Mouse (Mus musculus) urinary bladder, postnatal 25 days (tissue): ENCODE results near the gene Ifrd1.
A peak's percentile ranks its signal among the peaks of the same experiment; 100 is the strongest.

Source experiments
- DNase-seq: peaks from one replicate; pipeline ENCODE4 v3.0.0; 2022; ENCODE audit warnings: low spot score

The Ifrd1 gene

DNA sequence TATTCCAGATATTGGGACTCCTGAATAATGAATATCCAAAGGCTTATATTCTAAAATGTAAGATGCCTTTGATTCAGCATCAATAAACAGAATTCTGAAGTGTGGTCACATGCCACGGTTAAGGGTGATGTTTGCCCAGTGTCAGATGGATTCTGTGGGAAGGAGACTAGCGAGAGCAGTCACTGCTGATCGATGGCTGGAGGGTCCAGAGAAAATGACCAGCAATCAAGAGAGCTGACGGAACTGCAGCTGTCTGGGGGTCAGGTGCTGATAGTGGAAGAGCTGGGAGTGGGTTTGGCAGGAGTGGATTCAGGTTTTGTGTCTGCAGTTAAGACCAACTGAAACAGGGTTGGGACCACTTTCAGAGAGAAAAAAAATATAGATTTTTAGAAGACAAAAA lies 5.1 kb downstream of the Ifrd1 start:
- DNase-seq: no peak

DNA sequence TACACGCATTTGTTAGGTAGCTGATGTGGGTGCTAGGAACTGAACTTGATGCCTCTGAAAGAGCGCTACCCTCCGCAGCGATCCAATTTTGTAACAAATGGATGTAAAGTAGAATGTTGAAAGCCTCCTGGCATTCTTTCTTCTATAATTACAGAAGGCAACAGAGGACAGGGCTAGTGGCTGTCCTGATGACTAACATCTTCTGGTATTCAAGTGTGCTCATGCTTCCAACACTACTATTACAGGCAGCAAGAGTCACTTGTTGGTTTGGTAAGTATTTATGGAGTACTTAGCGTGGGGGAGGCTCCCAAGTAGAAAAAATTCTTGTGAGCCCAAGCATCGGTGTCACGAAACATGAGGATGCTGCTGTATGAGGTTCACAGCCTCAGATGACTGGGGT lies 9.1 kb downstream of the Ifrd1 start:
- no peak for DNase-seq

DNA sequence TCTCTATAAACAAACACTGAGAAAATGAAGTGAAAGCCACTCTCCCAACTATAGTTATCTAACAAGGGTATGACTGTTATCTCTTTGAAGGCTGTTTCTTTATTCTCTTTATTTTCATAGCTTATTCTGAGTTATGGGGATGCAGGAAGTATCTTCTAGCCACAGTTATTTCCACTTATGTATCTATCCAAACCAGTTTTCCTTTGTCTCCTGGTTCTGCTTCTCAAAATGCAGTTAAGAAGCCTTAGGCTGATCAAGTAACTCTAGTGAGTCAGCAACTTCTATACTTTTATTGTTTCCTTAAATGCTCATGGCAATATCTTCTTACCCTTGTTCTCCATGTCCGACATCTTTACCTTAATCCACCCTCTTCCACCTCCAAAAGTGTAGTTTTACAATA lies 16.1 kb downstream of the Ifrd1 start:
- DNase-seq: no peak

DNA sequence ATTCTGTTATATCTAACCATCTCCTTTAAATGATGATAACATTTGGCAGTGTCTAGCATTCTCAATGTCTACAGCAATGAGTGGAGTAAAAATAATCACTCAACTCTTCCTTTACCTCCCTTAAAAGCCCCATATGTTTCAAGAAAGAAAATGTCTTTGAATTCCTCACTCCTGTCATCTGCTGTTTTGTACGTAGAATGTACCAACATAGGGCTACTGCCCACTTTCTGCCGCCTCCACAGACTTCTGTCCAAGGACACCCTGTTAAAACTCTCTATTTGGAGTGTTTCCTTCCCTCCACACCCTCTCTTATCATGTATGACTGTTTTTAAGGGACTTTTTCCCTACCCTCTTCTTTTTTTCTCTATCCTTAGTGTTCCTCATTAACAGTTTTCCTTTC lies 16.7 kb downstream of the Ifrd1 start:
- no peak for DNase-seq

DNA sequence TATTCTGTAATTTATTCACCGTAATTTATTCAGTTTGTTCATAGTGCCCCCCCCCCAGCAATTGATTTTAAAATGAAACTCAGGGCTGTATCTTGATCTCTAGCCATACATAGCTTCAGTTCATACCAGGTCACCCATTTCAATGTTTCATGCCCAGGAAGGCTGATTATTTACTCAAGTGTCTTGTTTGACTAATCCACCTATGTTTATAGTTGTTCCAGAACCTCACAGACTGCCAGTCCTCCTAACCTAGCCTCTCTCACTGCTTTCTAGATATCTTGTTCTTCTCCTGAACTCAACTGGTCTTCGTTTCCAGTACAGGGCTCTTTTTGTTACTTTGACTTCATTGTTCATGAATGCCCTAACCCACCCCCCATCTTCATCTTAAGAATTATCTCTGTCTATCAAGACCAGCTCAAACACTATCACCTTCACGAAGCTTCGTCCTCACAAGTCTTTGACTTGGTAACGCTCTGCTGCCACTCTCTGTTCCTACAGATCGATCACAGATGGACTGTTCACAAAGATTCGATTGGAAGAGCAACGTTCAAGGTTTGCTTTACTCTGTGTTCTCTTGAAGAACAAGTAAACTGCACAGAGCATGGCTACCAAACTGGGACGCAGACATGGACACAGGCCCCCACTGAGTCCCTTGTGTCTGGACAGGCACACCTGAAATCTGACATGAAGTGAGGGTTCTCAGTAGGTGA lies 24.0 kb downstream of the Ifrd1 start:
- DNase-seq: no peak

DNA sequence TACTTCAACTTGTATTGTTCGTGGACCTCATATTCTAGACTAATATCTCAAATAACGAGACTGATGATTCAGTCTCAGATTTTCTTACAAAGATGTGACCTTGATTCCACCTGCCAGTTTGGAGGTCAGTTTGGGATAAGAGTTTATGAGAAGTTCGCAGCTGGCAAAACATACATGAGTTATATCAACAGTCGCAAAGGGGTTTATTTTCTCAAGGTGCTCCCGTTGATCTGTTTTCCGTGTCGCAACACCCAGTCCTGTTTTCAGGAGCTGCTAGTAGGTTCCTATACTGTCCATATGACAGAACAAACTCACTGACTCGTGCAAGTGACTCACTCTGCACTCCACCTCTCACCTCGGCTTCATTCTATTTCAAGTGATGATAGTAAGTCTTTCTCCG lies 24.6 kb downstream of the Ifrd1 start:
- DNase-seq: no peak

DNA sequence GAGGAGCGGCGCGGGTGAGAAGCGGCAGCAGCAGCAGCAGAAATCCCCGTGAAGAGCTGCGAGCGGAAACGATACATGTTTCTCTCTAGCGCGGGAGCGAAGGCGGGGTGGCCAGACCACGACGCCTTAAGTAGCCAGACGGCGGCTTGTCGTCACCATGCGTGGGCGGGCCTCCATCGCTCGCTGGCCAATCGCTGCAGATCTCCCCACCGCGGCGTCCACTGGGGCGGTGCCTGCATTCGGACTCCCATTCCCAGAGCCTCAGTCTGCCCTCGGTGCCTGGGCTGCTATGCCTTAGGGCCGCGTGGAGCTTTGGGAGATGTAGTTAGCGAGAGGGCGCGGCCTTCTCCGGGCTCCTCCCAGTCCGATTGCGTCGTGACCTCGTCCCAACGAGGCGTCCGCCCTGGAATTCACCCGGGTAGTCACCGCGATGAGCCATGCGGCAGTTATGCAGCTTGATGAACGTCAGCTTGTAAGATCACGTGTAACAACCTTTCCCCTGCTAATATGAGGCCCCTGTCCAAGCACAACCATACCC lies 25.2 kb downstream of the Ifrd1 start:
- DNase-seq: peak; percentile 98

DNA sequence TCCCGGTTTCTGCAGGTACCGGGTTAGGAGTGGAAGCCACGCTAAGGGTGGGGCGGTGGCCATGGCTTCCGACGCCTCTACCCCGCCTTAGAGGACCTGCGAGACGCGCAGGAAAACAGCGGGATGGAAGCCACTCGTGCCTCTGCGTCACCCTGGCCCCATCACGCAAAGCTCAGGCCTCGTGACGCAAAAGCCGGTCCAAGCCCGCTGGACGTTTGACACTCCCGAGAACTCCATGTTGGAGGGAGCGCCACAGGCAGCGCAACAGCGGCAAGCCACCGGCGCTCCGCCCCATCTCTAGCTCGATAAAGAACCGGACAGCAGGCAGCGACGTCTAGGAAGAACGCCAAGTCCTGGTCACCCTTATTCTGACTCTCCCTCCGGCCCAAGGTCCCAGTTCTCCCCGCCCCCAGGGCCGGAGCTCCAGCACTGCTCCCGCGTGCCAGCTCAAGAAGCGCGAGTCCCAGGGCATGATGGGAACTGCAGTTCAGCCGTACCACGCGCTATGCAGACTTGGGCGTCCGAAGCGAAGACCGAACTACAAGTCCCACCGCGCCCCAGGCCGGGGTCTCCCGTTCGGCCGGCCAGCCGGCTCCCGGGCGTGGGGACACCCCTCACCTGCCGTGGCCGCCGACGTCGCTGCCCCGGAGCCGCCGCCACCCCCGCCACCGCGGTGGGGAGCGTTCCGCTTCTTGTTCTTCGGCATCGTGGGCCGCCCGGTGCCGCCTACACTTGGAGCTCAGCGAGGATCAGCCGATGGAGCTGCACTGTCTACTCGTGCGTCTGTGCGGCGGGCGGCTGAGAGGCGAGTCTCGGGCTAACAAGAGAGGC lies 25.8 kb downstream of the Ifrd1 start:
- peak; percentile 84 for DNase-seq

DNA sequence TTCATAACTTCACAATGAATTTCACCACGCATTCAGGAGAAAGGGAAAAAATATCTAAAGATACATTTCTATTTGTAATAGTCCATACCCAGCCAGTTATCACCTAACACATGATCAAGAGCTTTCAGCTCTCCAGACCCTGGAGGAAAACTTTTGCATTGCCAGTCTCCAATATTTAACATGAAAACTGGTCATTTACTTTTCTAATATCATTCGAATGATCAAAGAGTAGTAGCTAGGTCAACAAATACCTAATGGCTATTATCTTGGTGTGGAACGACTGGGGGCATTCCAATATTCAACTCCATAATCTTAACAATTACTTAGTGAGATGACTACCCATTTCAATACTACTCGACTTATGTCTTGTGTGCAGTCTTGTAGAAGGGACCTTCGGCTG lies 26.7 kb downstream of the Ifrd1 start:
- no peak for DNase-seq

DNA sequence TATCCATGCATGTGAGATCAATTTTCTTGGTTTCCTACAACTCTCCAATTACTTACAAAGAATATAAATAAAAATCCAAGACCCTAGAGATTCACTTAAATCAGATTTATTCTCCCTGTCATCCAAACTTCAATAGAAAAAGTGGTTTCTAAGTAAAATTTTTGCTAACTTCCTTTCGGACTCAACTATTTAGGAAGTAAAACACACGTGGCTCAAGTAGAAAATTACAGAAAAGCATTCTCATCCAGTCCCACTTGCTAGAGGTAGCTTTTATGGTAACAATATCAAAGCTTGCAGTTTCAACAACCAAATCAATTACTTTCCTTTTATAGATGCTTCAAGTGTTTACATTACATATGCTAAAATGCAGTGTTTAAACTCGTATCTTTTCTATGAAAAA lies 27.4 kb downstream of the Ifrd1 start:
- no peak for DNase-seq

DNA sequence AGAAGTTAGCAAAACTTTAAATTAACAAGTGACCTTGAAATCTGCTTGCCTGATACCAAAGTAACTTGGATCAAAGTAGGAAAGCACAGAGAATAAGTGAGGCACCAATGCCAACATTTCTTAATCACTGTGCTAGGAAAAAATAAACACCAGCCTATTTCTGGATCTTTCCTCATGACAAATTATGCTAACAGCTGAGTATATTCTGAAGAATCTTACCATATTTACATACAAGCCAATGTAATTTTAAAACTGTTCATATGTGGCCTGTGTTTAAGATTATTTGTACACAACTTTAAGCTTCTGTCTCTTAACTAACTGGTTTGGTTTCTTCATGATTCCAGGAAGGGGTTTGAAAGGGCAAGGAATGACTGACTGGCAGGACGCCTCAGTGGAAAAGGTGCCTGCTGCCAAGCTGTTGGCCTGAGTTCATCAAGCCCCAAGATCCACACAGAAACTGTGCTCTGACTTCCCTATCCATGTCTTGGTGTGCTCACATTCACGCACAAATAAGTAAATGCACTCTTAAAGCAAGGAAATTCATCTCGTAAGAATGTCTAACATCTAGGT lies 28.2 kb downstream of the Ifrd1 start:
- no peak for DNase-seq

DNA sequence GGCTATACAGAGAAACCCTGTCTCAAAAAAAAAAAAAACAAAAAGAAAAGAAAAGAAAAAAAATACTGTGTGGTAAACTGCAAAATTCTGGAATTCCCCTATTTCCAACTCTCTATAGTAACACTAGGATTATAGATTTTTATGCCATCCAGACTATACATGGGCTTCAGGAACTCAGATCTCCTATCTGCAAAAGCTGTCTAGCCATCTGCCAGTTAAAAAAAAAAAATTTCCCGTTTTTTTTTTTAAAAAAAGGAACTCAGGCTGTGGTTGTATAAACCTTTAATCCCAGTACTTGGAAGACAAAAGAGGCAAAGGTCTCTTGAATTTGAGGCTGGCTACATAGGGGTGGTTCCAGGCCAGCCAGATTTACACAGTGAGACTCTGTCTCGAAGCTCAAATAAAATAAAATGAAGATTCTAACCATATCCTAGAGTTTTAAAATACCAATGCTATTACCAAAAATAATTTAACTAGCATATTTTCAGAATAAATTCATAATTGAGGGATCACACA lies 29.8 kb downstream of the Ifrd1 start:
- DNase-seq: no peak

DNA sequence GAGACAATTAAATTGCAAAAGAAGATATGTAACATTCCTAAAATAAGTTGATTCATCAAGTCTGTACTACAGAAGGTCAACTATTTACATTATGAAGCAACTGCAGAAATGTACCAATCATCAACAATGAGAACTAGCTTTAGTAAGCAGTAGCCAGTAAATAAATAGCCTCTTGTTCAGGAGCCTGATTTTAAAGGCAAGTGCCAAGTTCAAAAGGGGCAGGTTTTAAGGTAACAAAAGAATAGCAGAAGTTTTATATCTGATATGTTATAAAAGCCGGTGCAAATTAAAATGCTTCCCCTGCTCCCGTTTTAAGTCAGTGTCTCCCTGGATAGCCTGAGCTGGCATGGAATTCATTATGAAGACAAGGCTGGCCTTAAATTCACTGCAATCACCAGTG lies 30.5 kb downstream of the Ifrd1 start:
- DNase-seq: no peak

DNA sequence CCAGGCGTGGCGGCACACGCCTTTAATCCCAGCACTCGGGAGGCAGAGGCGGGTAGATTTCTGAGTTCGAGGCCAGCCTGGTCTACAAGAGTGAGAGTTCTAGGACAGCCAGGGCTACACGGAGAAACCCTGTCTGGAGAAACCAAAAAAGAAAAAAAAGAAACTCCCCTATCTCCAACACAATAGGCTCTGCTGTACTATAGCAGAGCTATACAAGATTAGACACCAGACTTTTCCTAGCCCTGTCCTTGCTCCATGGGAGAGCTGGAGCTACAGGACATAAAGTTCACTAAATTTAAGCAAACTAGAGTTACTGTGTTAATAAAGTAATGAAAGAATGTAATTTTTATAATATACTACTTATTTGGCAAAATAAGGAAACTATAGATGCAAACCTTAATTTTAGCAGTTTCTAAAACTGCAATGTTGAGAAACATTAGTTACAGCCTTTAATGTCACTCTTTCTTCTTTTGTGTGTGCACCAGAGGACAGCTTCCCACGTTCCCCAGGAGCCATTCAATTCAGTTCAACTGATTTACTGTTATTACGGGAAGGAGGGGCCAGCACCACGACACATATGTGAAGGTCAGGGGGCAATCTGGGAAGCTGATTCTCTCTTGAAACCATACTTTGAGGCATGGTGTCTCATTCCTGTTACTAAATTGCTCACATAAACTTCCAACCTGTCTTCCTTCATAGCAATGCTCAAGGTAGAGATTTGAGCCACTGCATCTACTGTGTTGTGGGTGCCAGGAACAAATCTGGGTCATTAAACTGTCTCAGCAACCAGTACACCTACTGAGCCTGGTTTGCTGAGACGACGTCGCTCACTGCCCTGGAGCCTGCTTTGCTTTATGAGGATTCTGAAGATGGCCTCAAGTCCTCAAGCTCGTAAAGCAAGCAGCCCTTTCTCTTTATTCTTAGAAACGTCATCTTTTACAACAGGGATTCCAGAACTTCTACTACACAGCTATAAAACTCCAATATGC lies 33.1 kb downstream of the Ifrd1 start:
- no peak for DNase-seq

DNA sequence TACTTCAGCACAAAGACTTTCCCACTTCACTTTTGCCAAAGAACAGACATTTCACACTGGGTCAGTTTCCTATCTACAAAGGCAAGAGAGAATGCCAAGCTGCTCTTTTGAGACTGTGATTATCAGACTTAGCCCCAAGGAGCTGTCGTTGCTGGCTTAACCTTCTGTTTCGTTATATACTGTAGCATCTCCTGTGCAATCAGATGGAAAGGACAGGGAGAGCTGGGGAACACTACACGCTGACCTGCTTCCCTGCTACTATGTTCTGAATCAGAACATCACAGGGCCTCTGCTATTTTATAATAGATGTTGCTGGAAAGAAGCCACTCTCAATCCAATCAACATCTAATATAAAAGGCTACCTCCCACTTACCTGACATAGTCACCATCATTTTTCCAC lies 39.3 kb downstream of the Ifrd1 start:
- DNase-seq: no peak

DNA sequence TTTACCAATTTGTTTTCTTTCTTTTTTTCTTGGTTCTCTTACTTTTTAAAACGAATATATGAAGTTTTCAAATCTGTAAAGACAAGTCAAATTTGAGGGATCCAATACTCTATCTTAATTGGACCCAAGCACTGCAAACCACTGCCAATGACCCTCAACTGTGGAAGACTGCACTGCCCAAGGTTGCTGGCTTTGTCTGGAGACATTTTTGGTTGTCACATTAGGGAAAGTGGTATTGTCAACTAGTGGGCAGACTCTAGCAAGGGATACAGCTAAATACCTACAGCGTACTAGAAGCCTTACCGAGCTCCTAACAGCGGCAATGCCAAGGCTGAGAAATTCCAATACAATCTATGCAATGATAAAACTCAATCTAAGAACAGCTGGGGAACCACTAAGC lies 40.4 kb downstream of the Ifrd1 start:
- DNase-seq: no peak

DNA sequence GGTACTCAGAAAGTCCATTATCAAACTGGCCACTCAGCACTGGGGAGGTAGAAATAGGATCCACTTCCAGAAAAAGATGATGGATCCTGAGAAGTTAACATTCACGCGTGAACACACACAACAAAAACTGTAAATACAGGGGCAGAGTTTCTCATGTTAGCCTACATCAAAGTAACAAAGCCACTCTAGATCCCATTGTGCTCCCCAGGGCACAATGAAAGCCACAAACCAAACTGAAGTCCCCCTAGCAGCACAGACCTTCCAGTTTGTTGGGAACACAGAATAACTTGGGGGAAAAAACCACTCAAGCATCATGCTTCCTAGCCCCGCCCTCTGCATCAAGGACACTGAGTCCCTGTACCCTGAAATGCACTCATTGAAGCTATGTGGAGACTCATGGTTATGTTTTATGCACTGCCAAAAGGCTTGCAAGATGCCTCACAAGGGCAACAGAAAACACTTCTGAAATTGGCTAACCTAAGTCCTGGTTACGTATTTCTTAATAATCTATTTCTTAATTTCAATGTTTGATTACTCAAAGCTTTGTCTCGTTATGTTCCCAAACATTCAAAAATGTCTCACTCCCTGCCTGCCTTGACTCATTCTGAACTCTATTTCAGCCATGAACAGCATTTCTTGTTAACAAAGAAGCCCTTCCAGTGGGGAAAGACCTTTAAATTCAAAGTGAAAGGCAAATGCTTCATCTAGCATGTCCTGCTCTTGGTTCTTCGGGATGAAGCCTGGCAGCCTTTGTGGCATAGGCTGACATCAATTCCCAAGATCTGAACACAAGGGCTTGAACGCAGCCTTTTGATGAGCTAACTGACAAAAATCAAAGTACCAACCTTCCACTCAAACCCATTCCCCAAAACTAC lies 45.9 kb downstream of the Ifrd1 start:
- no peak for DNase-seq

DNA sequence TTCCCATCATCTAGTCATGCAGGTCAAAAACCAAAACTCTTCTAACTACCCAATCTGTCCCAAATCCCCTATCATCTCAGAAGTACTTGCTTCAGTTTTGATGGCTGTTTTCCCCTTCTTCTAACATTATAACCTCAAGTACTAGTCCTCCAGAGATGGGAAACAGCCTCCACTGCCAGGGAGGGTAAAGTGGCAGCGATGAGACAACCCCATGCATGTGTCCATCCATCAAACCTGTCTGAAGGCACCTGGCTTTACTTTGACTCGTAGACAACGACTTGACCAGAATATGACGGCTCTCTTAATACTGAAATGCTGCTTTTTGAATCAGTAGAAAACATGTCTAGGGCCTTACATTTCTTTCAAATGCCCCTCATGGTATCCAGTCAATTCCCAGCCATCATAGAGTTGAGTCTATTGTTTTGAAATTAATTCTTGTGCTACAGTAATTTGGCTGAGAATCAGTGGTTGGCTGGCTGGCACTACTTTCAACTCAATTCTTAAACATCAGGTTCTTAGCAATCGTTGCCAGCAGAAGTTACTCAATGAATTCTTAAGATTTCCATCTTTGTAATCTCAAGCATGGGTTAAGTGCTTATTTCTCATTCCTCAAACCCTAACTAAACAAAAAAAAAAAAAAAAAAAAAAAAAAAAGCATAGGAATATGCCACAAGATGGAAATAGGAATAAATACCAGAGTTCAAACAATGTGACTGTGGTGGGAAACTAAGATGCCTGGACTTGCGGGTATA lies 47.6 kb downstream of the Ifrd1 start:
- no peak for DNase-seq

DNA sequence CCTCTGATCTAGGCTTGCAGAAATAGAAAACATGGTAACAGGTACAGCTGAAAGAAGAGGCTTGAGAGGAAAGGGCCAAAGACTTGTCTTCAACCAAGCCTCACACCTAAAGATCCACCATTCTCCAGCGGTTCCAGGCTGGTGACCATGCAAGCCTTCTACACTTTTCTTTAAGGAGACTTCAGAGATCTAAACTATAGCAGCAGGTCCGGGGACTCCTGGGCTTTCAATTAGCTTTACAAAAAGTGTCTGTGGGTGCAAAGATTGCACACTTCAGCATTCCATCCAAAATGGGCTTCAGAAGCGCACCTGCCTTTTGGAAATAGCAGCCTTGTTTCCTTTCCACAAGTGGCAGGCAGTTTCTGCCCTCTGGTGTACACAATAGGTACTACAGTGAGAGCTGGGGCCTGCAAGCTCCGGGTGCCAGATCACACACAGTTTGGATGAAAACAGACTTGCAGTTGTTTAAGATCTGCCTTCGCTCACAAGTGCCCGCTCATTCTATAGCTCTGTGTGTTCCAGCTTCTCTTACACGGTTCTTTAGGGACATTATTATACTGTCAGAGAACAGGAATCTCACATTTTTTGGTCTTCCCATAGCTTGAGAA lies 48.4 kb downstream of the Ifrd1 start:
- peak; percentile 39 for DNase-seq
